Mouse (Mus musculus): ENCODE measurements around the gene Usp39. TPM values are rescaled to one million over a fixed set of nuclear protein-coding genes. Genes with fewer than 3 reads are reported as not detected.

Usp39 gene
- total and polyA plus RNA-seq, 3 experiments, result 26.3 to 116 (median 100) TPM

GRCm38 (mm10) chr6:72369557-72369956 lies 24.6 kb upstream of the Usp39 start:
- peak; percentile 34; the same call in 1 of the 2 replicates for TF ChIP-seq CTCF (IDR thresholded peaks at IDR 0.05; ENCODE audit: low read depth, low read length)
- no peak for TF ChIP-seq GATA2 (IDR thresholded peaks at IDR 0.05; ENCODE audit: borderline replicate concordance, low read depth, low read length)
- Histone ChIP-seq H3K4me3 (ENCODE audit: low read depth, low read length) (no peak overlapping the region), H3K9me3 (replicated peaks) (no peaks in the 10 kb centered on the region), H3K36me3 (replicated peaks) (peaks cover 76% of the 10 kb centered on the region), H3K27me3 (ENCODE audit: insufficient read depth, low read length) (no peaks in the 10 kb centered on the region), H3K4me1 (ENCODE audit: insufficient read depth, low read depth, low read length) (peaks cover 71% of the 10 kb centered on the region)
- DNase-seq (ENCODE audit: low spot score), result no peak
- no peak for ATAC-seq (ENCODE audit: extremely low read depth, insufficient number of reproducible peaks, low FRiP score, poor library complexity, severe bottlenecking)

GRCm38 (mm10) chr6:72367460-72367974 lies 22.5 kb upstream of the Usp39 start:
- Histone ChIP-seq H3K4me3 (ENCODE audit: low read depth, low read length) (no peak overlapping the region), H3K9me3 (replicated peaks) (no peaks in the 10 kb centered on the region), H3K36me3 (replicated peaks) (peaks cover 56% of the 10 kb centered on the region), H3K27me3 (ENCODE audit: insufficient read depth, low read length) (no peaks in the 10 kb centered on the region), H3K4me1 (ENCODE audit: insufficient read depth, low read depth, low read length) (peaks cover 68% of the 10 kb centered on the region)
- no peak for DNase-seq (ENCODE audit: low spot score)
- TF ChIP-seq POLR2AphosphoS5 (IDR thresholded peaks at IDR 0.05; ENCODE audit: insufficient replicate concordance, low read depth, low read length), result no peak
- ATAC-seq (ENCODE audit: extremely low read depth, insufficient number of reproducible peaks, low FRiP score, poor library complexity, severe bottlenecking), result no peak

DNA sequence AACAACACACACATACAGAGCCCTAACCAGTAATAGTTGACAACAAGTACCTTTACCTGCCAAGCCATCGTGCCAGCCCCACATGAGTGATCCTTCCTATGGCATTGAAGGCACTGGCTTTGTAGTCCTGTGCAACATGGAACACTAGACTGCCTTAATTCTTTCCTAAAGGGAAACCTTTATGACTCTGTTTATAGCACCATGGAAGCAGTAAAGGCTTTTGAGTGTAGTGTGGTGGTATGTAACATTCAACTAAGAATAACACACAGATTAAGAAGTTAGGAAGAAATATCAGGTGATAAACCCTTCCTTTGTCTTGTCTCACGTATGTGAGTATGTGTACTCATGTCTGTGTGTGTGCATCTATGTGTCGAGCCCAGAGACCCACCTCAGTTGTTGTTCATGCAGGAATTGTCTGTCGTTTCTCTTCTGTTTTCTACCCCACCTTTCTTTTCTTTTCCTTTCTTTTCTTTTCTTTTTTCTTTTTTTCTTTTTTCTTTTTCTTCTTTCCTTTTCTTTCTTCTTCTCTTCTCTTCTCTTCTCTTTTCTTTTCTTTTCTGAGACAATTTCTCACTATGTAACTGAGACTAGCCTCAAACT lies 22.0 kb upstream of the Usp39 start, which contains the start of gene Rnf181:
Gene Rnf181 (minus strand): TSS at position 113 of the 600 bp plus-strand sequence.
- Histone ChIP-seq H3K4me1 (ENCODE audit: insufficient read depth, low read depth, low read length) (peaks cover 63% of the 10 kb centered on the region), H3K36me3 (replicated peaks) (peaks cover 50% of the 10 kb centered on the region)
- TF ChIP-seq CTCF (IDR thresholded peaks at IDR 0.05; ENCODE audit: low read depth, low read length) (no peak), TAL1 (conservative IDR thresholded peaks at IDR 0.05; ENCODE audit: low read depth, low read length) (no peak), GATA2 (IDR thresholded peaks at IDR 0.05; ENCODE audit: borderline replicate concordance, low read depth, low read length) (no peak), GATA1 (IDR thresholded peaks at IDR 0.05; ENCODE audit: borderline replicate concordance, low read length) (no peak), POLR2AphosphoS5 (IDR thresholded peaks at IDR 0.05; ENCODE audit: insufficient replicate concordance, low read depth, low read length) (no peak)

DNA sequence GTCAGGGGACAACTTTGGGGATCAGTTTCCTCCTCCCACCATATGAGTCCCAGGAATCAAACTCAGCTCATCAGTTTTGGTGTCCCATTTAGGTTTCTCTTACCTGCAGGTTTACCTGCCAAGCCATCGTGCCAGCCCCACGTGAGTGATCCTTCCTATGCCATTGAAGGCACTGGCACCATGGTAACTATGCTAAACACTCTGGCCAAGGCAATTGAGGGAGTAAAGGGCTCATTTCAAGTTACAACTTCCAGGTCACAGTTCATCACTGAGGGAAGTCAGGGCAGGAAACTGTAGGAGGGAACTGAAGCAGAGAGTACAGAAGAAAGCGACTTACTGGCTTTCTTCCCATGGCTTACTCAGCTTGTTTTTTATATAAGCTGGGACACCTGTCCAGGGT lies 21.3 kb upstream of the Usp39 start:
- no peak for DNase-seq (ENCODE audit: low spot score)
- H3K4me3 ChIP-seq (ENCODE audit: low read depth, low read length), result no peak overlapping the region
- H3K27me3 ChIP-seq (ENCODE audit: insufficient read depth, low read length), result no peaks in the 10 kb centered on the region
- no peaks in the 10 kb centered on the region for H3K9me3 ChIP-seq (replicated peaks)
- TF ChIP-seq TAL1 (conservative IDR thresholded peaks at IDR 0.05; ENCODE audit: low read depth, low read length) (no peak), CTCF (IDR thresholded peaks at IDR 0.05; ENCODE audit: low read depth, low read length) (no peak), GATA1 (IDR thresholded peaks at IDR 0.05; ENCODE audit: borderline replicate concordance, low read length) (no peak), GATA2 (IDR thresholded peaks at IDR 0.05; ENCODE audit: borderline replicate concordance, low read depth, low read length) (no peak), POLR2AphosphoS5 (IDR thresholded peaks at IDR 0.05; ENCODE audit: insufficient replicate concordance, low read depth, low read length) (no peak)
- H3K4me1 ChIP-seq (ENCODE audit: insufficient read depth, low read depth, low read length), result peaks cover 61% of the 10 kb centered on the region
- H3K36me3 ChIP-seq (replicated peaks), result peaks cover 45% of the 10 kb centered on the region
- ATAC-seq (ENCODE audit: extremely low read depth, insufficient number of reproducible peaks, low FRiP score, poor library complexity, severe bottlenecking), result no peak

More for the DNA sequence above, 22.0 kb upstream of the Usp39 start, which contains the start of gene Rnf181:
- no peaks in the 10 kb centered on the region for H3K9me3 ChIP-seq (replicated peaks)
- H3K4me3 ChIP-seq (ENCODE audit: low read depth, low read length), result no peak within 1 kb of the TSS
- H3K27me3 ChIP-seq (ENCODE audit: insufficient read depth, low read length), result no peaks in the 10 kb centered on the region
- no peak for DNase-seq (ENCODE audit: low spot score)
- ATAC-seq (ENCODE audit: extremely low read depth, insufficient number of reproducible peaks, low FRiP score, poor library complexity, severe bottlenecking), result no peak

GRCm38 (mm10) chr6:72364985-72365384 lies 20.0 kb upstream of the Usp39 start:
- H3K9me3 ChIP-seq (replicated peaks), result no peaks in the 10 kb centered on the region
- ATAC-seq (ENCODE audit: extremely low read depth, insufficient number of reproducible peaks, low FRiP score, poor library complexity, severe bottlenecking) (no peak), DNase-seq (ENCODE audit: low spot score) (no peak)
- H3K27me3 ChIP-seq (ENCODE audit: insufficient read depth, low read length), result no peaks in the 10 kb centered on the region
- TF ChIP-seq GATA1 (IDR thresholded peaks at IDR 0.05; ENCODE audit: borderline replicate concordance, low read length) (no peak), CTCF (IDR thresholded peaks at IDR 0.05; ENCODE audit: low read depth, low read length) (no peak), GATA2 (IDR thresholded peaks at IDR 0.05; ENCODE audit: borderline replicate concordance, low read depth, low read length) (no peak), POLR2AphosphoS5 (IDR thresholded peaks at IDR 0.05; ENCODE audit: insufficient replicate concordance, low read depth, low read length) (no peak; the same call in 1 of the 2 replicates), TAL1 (conservative IDR thresholded peaks at IDR 0.05; ENCODE audit: low read depth, low read length) (no peak)
- H3K36me3 ChIP-seq (replicated peaks), result peaks cover 45% of the 10 kb centered on the region
- H3K4me1 ChIP-seq (ENCODE audit: insufficient read depth, low read depth, low read length), result peaks cover 61% of the 10 kb centered on the region
- H3K4me3 ChIP-seq (ENCODE audit: low read depth, low read length), result no peak overlapping the region

DNA sequence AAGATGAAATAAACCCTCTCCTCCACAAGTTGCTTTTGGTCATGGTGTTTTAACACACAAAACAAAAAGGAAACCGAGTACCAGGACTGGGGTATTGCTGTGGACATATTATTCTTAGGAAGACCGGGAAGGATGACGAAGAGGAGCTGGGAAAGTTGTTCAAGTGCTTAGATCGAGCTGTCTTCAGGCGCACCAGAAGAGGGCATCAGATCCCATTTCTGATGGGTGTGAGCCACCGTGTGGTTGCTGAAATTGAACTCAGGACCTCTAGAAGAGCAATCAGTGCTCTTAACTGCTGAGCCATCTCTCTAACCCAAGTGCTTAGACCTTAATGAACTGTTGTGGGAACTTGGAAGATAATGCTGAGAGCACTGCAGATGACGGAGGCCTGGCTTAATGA lies 19.0 kb upstream of the Usp39 start:
- no peaks in the 10 kb centered on the region for H3K27me3 ChIP-seq (ENCODE audit: insufficient read depth, low read length)
- no peak for ATAC-seq (ENCODE audit: extremely low read depth, insufficient number of reproducible peaks, low FRiP score, poor library complexity, severe bottlenecking)
- peaks cover 45% of the 10 kb centered on the region for H3K36me3 ChIP-seq (replicated peaks)
- no peak overlapping the region for H3K4me3 ChIP-seq (ENCODE audit: low read depth, low read length)
- H3K9me3 ChIP-seq (replicated peaks), result no peaks in the 10 kb centered on the region
- peaks cover 60% of the 10 kb centered on the region for H3K4me1 ChIP-seq (ENCODE audit: insufficient read depth, low read depth, low read length)
- no peak for TF ChIP-seq POLR2AphosphoS5 (IDR thresholded peaks at IDR 0.05; ENCODE audit: insufficient replicate concordance, low read depth, low read length)
- no peak for TF ChIP-seq CTCF (IDR thresholded peaks at IDR 0.05; ENCODE audit: low read depth, low read length)
- no peak for TF ChIP-seq GATA1 (IDR thresholded peaks at IDR 0.05; ENCODE audit: borderline replicate concordance, low read length)
- TF ChIP-seq GATA2 (IDR thresholded peaks at IDR 0.05; ENCODE audit: borderline replicate concordance, low read depth, low read length), result no peak
- TF ChIP-seq TAL1 (conservative IDR thresholded peaks at IDR 0.05; ENCODE audit: low read depth, low read length), result no peak
- DNase-seq (ENCODE audit: low spot score), result no peak
